Mouse (Mus musculus): Measurements from ENCODE around the gene Glrb. TPM values are rescaled to one million over a fixed set of nuclear protein-coding genes. Genes with fewer than 3 reads are reported as not detected.
A peak's percentile ranks its signal among the peaks of the same experiment; 100 is the strongest.

Glrb gene
- total RNA-seq, 2 experiments from 2014 or later: 146 to 148 TPM

DNA sequence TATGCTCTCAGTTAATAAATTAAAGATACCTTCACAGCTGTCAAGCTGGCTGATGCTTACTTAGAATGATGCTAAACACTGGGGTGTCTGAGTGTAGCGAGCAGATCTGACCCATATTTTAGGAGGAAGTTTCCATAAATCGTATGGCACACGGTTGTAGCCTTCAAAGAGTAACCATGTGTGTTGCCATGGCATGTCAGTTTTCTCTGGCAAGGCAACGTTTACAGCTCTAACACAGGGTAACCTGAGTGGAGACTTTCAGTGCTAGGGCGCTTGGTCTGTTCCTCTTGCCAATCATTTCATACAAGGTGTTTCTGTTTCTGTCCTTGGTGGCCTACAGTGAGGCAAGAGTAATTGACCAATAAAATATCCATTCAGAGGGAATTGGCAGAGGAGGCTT, 73.6 kb downstream of the Glrb start:
- DNase-seq (ENCODE audit: low spot score in 2 of 2): no peak

DNA sequence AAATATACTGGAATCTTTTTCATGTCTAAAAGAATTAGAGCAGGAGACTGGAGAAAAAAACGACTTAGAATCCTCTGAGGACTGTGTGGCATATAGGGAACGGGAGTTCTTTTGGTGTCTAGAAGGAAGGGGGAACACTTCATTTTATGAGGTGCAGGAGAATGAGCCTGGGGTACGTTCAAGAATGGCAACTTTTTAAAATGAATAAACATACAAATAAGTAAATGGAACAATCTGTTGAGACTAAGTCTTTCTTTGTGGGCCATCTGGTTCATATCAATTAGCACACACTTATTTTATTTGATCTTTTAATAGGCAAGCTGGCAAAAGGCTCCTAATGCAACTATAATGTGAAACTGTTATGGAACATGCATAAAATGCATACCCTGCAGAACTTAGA, 75.9 kb downstream of the Glrb start:
- DNase-seq (ENCODE audit: low spot score in 2 of 2): no peak

DNA sequence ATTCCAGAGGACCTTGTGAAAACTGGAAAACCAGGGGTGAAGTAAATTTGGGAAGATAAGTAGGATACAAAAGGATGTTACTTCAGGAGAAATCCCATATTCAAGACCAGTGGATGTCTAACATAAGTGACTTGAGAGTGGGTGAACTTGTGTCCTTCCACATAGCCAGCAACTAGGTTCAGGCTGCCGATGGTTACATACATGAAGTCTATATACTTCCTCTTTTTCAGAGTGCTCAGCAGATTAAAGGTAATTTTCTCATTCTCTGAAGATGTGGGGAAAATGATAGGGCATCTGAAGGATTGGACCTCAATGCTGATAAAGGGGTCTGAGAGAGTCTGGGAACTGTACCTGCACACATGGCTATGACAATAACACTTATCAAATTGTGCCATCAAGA, 89.5 kb downstream of the Glrb start:
- no peak for DNase-seq (ENCODE audit: low spot score in 2 of 2)

DNA sequence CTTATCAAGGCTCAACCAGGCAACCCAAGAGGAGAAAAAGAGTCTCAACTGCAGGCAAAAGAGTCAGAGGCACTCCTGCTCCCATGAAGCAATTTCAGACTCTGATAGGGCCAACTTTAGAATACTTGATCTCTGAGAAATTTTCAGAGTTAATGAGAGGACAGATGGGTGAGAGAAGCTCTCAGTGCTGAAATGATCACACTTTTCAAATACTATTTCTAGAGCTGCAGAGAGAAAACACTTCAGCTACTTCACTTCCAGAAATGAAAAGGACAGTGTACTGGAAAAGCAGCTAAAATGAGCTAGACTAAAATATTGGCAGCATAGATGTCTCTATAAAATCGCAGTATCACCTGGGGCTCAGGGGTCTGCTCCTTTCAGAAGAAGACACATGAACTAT, 94.8 kb downstream of the Glrb start:
- no peak for DNase-seq (ENCODE audit: low spot score in 2 of 2)

DNA sequence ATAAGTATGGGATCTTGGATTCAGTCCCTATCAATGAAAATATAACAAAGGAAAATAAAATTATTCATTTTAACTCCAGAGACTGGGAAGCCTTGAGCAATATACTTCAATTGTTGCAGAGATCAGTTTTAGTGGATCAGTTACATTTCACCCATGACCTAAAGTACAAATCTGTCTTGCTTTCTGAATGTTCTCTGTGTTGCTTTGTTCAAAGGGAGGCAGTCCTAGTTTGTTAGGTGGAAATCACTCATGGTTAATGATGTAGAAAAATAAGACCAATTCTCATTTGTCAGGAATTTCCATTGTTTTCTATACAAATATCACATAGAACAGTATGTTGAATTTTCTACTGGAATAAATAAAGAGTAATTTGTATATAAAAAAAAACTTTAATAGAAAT, 99.7 kb downstream of the Glrb start:
- DNase-seq (ENCODE audit: low spot score in 2 of 2): no peak

DNA sequence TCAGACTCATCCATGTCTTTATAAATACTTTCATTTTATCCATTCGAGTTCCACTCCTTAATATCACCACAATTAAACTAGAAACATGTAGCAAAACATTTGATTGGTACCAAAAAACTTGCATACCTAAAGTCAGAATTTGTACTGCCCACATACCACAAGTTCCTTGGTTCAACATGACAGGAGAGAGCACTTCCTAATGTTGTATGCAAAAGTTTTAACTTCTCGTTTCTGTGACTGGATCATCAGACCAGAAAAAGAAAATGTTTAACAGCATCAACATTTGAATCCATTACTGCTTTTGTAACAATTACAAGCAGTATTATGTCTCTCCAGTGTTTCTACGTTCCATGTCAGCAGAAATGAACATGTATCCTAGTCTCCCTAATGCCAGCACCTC, 101.2 kb downstream of the Glrb start:
- DNase-seq (ENCODE audit: low spot score in 2 of 2): no peak

DNA sequence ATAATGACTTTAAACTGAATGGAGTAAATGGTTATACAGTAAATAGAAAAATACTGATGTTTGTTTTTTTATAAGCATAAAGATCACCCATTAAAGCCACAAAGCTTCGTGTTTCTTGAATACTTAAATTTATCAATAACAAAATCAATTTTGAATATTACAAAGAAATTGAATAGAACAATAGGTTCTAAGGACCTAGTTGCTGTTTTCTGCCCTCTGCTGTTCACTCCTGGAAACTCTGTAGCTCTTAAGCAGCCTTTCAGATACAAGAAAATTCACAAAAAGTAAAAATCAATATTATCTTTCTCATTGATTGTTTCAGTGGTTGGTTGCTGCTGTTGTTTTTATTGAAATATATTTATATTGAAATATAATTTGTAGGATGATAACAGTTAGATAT, 108.1 kb downstream of the Glrb start:
- DNase-seq (ENCODE audit: low spot score in 2 of 2): peak in 1 of 2 experiments; percentile 54

DNA sequence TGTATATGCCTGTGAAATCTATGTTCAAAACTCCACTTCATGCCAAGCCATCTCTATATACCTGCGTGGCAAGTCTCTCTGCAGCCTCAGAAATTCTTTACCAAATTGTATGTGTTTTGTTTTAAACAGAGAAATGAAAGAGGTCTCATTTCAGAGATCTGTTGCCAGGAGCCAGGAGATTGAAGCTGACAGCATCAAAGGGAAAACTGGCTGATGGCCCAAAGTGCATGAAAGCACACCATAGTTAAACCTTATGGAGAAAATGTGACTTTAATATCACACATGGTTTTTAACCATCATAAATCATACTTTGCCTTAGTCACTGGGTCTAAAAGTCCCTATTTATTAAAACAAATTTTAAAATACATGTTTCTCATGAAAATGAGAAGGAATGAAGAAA, 109.6 kb downstream of the Glrb start:
- no peak for DNase-seq (ENCODE audit: low spot score in 2 of 2)

DNA sequence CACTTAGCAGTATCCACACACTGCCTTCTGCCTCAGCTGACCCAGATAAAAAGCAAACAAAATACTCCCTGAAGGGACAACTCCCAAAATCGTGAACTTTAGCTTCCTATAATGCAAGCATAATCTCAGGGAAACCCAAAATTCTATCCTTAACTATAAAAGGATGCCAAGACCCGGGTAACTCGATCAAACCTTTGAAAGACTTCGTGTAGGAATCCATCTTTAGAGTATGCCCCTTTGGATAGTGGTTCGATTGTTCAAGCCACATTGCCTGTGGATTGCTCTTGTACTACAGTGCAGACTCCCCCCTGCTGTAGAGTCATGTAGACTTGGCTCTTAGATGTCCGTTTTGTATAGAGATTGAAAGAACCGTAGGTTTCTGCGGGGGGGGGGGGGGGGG, 110.2 kb downstream of the Glrb start:
- no peak for DNase-seq (ENCODE audit: low spot score in 2 of 2)

DNA sequence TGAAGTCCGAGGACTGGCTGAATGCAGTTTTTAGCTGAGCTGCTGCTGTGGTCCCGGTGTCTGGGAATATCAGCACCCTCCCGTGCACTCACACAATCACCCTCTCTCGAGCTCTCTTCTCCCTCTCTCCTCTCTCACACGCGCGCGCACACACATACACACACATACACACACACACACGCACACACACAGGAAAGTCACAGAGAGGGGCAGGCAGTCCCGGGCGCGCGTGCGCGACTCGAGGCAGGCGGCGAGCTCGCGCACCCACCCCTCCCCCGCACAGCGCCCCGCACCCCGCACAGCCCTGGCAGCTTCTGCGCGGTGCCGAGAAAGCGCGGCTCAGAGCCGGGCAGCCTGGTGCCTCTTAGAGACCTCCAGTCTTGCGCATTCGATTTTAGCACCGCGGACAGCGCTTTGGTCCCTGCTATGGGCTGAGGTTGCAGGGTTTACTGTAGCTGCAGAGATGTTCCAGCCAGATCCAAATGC, 110.8 kb downstream of the Glrb start, which contains the start of gene Gria2:
Gene Gria2 (minus strand): TSS at position 240 of the 486 bp plus-strand sequence.
- peak; percentile 93 to 96 for DNase-seq (ENCODE audit: low spot score in 2 of 2)

DNA sequence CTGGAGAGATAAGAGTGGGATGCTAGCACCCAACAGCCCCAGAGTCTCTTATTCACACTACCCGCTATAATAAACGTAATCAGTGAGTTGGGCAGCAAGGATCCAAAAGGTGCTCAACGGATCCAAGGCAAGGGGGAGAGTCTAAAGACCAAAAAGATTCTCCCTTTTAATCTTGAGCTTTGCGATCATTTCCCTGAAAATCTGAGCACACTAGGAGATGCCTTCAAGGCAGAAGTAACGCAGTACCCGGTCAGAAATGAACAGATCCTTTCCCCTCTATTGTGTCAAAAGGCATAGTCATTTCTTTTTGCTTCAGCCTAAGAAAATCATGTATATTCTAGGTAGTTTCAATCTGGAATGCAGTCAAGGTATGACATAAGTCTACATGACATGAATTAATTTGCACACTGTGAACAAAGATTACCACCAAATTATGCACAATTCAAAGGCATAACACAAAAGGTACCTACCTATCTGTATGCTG, 111.6 kb downstream of the Glrb start:
- DNase-seq (ENCODE audit: low spot score in 2 of 2): no peak

DNA sequence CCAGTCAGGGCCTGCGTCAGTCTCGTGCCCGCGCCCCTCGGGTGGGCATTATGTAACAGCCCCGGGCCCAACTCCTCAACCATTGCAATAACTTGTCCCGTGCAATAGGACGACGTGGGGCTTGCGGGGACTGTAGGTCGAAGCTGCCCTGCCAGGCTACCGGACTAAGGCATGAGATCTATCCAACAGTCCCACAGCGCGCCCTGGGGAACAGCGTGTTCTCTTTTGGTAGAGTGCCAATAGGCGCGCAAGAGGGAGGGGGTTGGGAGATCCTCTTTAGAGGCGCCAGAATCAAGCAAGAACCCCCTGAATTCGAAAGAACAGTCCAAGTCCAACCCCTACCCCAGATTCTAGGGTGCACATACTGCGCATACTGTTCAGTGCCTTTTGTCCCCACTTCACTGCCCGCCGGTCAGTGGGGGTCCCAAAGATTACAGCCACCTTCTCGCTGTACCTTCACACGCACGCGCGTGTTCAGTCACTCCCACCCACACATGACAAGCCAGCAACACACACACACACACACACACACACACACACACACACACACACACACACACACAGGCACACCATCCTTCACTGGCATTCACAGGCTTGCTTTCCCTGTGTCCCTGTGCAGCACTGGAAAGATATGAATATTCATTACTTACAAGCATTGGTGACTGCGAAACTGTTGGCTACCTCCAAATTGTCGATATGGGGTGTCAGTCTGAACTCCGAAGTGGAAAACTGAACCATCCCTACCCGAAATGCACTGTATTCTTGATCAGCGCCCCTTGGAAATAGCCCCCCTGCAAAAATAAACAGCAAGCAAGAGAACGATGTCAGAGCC, 112.2 kb downstream of the Glrb start:
- DNase-seq (ENCODE audit: low spot score in 2 of 2): peak; percentile 68 to 82

DNA sequence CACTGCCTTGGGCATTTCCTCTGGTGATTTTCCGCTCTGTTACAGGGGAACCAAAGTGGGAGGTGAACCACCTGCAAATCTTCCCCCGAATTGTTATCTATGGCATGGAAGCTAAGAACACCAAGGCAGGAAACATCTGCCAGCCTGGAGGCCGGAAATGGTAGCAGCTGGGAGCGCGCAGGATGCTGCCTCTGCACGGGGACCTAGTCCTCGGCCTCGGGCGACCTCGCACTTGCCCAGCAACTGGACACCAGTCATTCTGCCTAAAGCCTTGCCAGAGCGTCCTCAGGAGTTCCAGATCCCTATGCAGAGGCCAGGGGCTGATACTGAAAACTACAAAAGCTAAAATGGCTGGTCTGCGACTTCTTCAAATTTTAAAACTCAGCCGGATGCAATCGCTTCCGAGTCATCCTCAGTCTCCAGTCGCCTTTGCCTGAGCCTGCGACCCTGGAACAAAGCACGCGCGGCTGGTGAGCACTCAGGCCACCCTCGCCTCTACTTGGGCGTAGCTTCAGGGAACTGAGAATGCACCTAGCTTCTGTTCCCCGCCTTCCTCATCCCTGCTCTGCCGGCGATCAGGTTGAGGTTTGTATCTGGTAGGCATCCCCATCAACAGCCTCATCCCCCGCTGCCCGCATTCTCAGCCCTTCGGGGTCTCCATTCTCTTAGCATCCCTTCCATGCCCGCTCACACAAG, 113.0 kb downstream of the Glrb start:
- peak; percentile 46 to 71 for DNase-seq (ENCODE audit: low spot score in 2 of 2)

DNA sequence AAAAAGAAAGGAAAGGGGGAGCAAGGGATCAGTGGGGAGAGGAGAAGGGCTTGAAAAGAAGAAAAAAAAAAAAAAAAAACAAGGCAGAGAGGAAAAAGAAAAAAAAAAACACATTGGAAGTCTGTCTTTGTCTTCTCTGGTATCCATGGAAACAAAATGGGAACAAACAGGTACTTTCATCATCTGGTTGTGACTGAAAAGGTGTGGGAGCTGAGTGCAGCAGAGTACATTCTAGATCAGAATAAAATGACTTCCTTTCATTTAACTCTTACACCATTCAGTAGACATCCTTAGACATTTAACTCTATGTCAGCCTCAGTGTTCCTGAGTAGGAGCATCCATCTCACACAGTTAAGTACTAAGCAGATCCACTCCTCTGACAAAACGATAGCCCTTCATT, 115.5 kb downstream of the Glrb start:
- DNase-seq (ENCODE audit: low spot score in 2 of 2): no peak

DNA sequence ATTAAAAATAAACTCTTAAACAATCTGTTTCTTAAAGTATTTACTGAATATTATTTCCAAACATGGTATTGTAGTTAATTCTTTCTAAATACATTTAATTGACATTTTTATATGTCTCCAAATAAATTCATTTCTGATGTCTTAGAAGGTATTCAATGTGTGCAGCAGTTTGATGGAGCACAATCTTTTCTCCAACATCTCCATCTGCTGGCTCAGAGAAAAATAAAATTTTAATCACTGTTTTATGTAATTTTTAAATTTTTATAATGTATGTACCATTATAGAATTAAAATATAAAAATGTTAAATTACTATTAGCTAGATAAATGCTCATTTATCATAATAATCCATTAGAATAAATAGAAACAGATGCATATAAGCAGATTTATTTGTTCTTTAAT, 116.7 kb downstream of the Glrb start:
- DNase-seq (ENCODE audit: low spot score in 2 of 2): no peak

DNA sequence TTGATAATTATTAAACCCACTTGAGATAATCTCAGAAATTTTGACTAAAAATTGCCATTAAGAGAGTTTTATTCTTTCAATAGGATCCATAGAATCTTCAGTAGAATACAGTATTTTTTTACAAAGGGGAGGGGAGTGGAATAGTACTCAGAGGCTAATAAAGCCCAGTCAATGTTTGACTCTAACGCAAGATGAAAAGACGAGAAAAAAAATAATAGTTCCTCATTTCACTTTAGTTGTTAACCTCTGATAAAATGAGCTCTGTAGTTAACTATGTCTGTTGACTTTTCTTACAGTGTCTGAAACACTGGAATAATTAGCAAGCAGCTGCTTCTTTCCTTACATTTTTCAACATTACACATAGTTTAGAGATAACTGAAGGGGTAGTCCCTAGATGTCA, 118.2 kb downstream of the Glrb start:
- DNase-seq (ENCODE audit: low spot score in 2 of 2): no peak

Other genes starting within 250 kb of the Glrb start
- 100 to 1,000 TPM; 619 to 678 TPM for gene Gria2, start 110.8 kb downstream of the Glrb start, total RNA-seq (2021)
- gene Pdgfc, start 122.8 kb upstream of the Glrb start, total RNA-seq (2021): 1 to 10 TPM; 5.0 to 5.6 TPM